Mouse (Mus musculus): Measurements from ENCODE around the gene Slk. TPM values are rescaled to one million over a fixed set of nuclear protein-coding genes. Genes with fewer than 3 reads are reported as not detected.

The Slk gene
- polyA plus RNA-seq, 1 experiment from 2014 or later = 5.4 TPM

- H3K27me3 ChIP-seq = no peaks in the 10 kb centered on the region
- H3K4me3 ChIP-seq (replicated peaks) = no peak overlapping the region
- H3K36me3 ChIP-seq (replicated peaks) = no peaks in the 10 kb centered on the region
- no peak overlapping the region for H3K27ac ChIP-seq (replicated peaks)
- H3K4me2 ChIP-seq = no peak overlapping the region
- no peak overlapping the region for H3K9ac ChIP-seq
- 73% methylated on average over 8 of the region's 8 CpGs for WGBS (ENCODE audit: insufficient replicate concordance)
- ATAC-seq (ENCODE audit: insufficient read depth) = no peak
- no peaks in the 10 kb centered on the region for H3K9me3 ChIP-seq (replicated peaks)
- no peaks in the 10 kb centered on the region for H3K4me1 ChIP-seq (replicated peaks)
Measured at GRCm38 (mm10) chr19:47653173-47653572, 73.7 kb downstream of the Slk start.

GRCm38 (mm10) chr19:47654896-47655295 lies 75.4 kb downstream of the Slk start:
- no peak overlapping the region for H3K9ac ChIP-seq
- H3K4me2 ChIP-seq = no peak overlapping the region
- 59% methylated on average over 11 of the region's 11 CpGs for WGBS (ENCODE audit: insufficient replicate concordance)
- H3K4me3 ChIP-seq (replicated peaks) = no peak overlapping the region
- no peaks in the 10 kb centered on the region for H3K27me3 ChIP-seq
- no peaks in the 10 kb centered on the region for H3K4me1 ChIP-seq (replicated peaks)
- ATAC-seq (ENCODE audit: insufficient read depth) = no peak
- H3K9me3 ChIP-seq (replicated peaks) = no peaks in the 10 kb centered on the region
- H3K27ac ChIP-seq (replicated peaks) = no peak overlapping the region
- no peaks in the 10 kb centered on the region for H3K36me3 ChIP-seq (replicated peaks)

- H3K4me3 ChIP-seq (replicated peaks) = no peak overlapping the region
- no peak overlapping the region for H3K4me2 ChIP-seq
- WGBS (ENCODE audit: insufficient replicate concordance) = 25% methylated on average over 5 of the region's 5 CpGs
- H3K27ac ChIP-seq (replicated peaks) = no peak overlapping the region
- no peaks in the 10 kb centered on the region for H3K9me3 ChIP-seq (replicated peaks)
- no peaks in the 10 kb centered on the region for H3K4me1 ChIP-seq (replicated peaks)
- H3K27me3 ChIP-seq = no peaks in the 10 kb centered on the region
- no peak for ATAC-seq (ENCODE audit: insufficient read depth)
- no peak overlapping the region for H3K9ac ChIP-seq
- H3K36me3 ChIP-seq (replicated peaks) = no peaks in the 10 kb centered on the region
Measured at GRCm38 (mm10) chr19:47658914-47659535, 79.5 kb downstream of the Slk start.

GRCm38 (mm10) chr19:47659765-47660408 lies 80.4 kb downstream of the Slk start:
- no peak for ATAC-seq (ENCODE audit: insufficient read depth)
- no peak overlapping the region for H3K27ac ChIP-seq (replicated peaks)

GRCm38 (mm10) chr19:47667601-47668000 lies 88.1 kb downstream of the Slk start:
- WGBS (ENCODE audit: insufficient replicate concordance) = 54% methylated on average over 8 of the region's 8 CpGs

More at GRCm38 (mm10) chr19:47659765-47660408, 80.4 kb downstream of the Slk start:
- H3K9me3 ChIP-seq (replicated peaks) = no peaks in the 10 kb centered on the region
- WGBS (ENCODE audit: insufficient replicate concordance) = 72% methylated on average over 9 of the region's 9 CpGs
- no peaks in the 10 kb centered on the region for H3K27me3 ChIP-seq
- H3K4me3 ChIP-seq (replicated peaks) = no peak overlapping the region
- no peak overlapping the region for H3K4me2 ChIP-seq
- H3K9ac ChIP-seq = no peak overlapping the region
- H3K4me1 ChIP-seq (replicated peaks) = no peaks in the 10 kb centered on the region
- H3K36me3 ChIP-seq (replicated peaks) = no peaks in the 10 kb centered on the region

GRCm38 (mm10) chr19:47668399-47668798 lies 88.9 kb downstream of the Slk start:
- H3K9ac ChIP-seq = no peak overlapping the region
- no peaks in the 10 kb centered on the region for H3K4me1 ChIP-seq (replicated peaks)
- no peak overlapping the region for H3K27ac ChIP-seq (replicated peaks)
- no peaks in the 10 kb centered on the region for H3K9me3 ChIP-seq (replicated peaks)
- no peaks in the 10 kb centered on the region for H3K27me3 ChIP-seq
- H3K4me2 ChIP-seq = no peak overlapping the region
- no peaks in the 10 kb centered on the region for H3K36me3 ChIP-seq (replicated peaks)
- no peak overlapping the region for H3K4me3 ChIP-seq (replicated peaks)
- WGBS (ENCODE audit: insufficient replicate concordance) = 71% methylated on average over 9 of the region's 9 CpGs
- no peak for ATAC-seq (ENCODE audit: insufficient read depth)

More at GRCm38 (mm10) chr19:47667601-47668000, 88.1 kb downstream of the Slk start:
- H3K4me1 ChIP-seq (replicated peaks) = no peaks in the 10 kb centered on the region
- H3K9me3 ChIP-seq (replicated peaks) = no peaks in the 10 kb centered on the region
- H3K4me2 ChIP-seq = no peak overlapping the region
- no peaks in the 10 kb centered on the region for H3K36me3 ChIP-seq (replicated peaks)
- no peak for ATAC-seq (ENCODE audit: insufficient read depth)
- no peak overlapping the region for H3K4me3 ChIP-seq (replicated peaks)
- no peak overlapping the region for H3K27ac ChIP-seq (replicated peaks)
- no peak overlapping the region for H3K9ac ChIP-seq
- no peaks in the 10 kb centered on the region for H3K27me3 ChIP-seq

- Histone ChIP-seq H3K27ac (replicated peaks) (no peak overlapping the region), H3K4me3 (replicated peaks) (no peak overlapping the region), H3K36me3 (replicated peaks) (no peaks in the 10 kb centered on the region), H3K4me1 (replicated peaks) (no peaks in the 10 kb centered on the region), H3K9me3 (replicated peaks) (no peaks in the 10 kb centered on the region), H3K9ac (no peak overlapping the region), H3K27me3 (no peaks in the 10 kb centered on the region), H3K4me2 (no peak overlapping the region)
- no peak for ATAC-seq (ENCODE audit: insufficient read depth)
- 27% methylated on average over 8 of the region's 8 CpGs for WGBS (ENCODE audit: insufficient replicate concordance)
Measured at GRCm38 (mm10) chr19:47674419-47674818, 94.9 kb downstream of the Slk start.

- Histone ChIP-seq H3K27ac (replicated peaks) (no peak overlapping the region), H3K27me3 (no peaks in the 10 kb centered on the region), H3K9me3 (replicated peaks) (no peaks in the 10 kb centered on the region), H3K4me2 (no peak overlapping the region), H3K36me3 (replicated peaks) (no peaks in the 10 kb centered on the region), H3K4me1 (replicated peaks) (no peaks in the 10 kb centered on the region), H3K4me3 (replicated peaks) (no peak overlapping the region), H3K9ac (no peak overlapping the region)
- 68% methylated on average over 12 of the region's 12 CpGs for WGBS (ENCODE audit: insufficient replicate concordance)
- ATAC-seq (ENCODE audit: insufficient read depth) = no peak
Measured at GRCm38 (mm10) chr19:47678675-47679074, 99.2 kb downstream of the Slk start.

GRCm38 (mm10) chr19:47689592-47689991 lies 110.1 kb downstream of the Slk start:
- Histone ChIP-seq H3K36me3 (replicated peaks) (no peaks in the 10 kb centered on the region), H3K9ac (no peak overlapping the region), H3K4me1 (replicated peaks) (peaks cover 5% of the 10 kb centered on the region; the same call in 1 of the 2 replicates), H3K4me3 (replicated peaks) (no peak overlapping the region), H3K27ac (replicated peaks) (no peak overlapping the region), H3K4me2 (no peak overlapping the region), H3K27me3 (no peaks in the 10 kb centered on the region), H3K9me3 (replicated peaks) (no peaks in the 10 kb centered on the region)
- ATAC-seq (ENCODE audit: insufficient read depth) = no peak
- 8% methylated on average over 7 of the region's 7 CpGs for WGBS (ENCODE audit: insufficient replicate concordance)

GRCm38 (mm10) chr19:47691994-47692393 lies 112.5 kb downstream of the Slk start, which contains the start of gene Col17a1:
Col17a1 (minus strand) TSS chr19:47692094.
- no peak for ATAC-seq (ENCODE audit: insufficient read depth)
- Histone ChIP-seq H3K27me3 (no peaks in the 10 kb centered on the region), H3K4me2 (no peak within 1 kb of the TSS), H3K4me3 (replicated peaks) (no peak within 1 kb of the TSS), H3K9me3 (replicated peaks) (no peaks in the 10 kb centered on the region), H3K9ac (no peak within 1 kb of the TSS), H3K4me1 (replicated peaks) (peaks cover 5% of the 10 kb centered on the region; the same call in 1 of the 2 replicates), H3K36me3 (replicated peaks) (no peaks in the 10 kb centered on the region), H3K27ac (replicated peaks) (no peak within 1 kb of the TSS)
- 48% methylated on average over 6 of the region's 6 CpGs for WGBS (ENCODE audit: insufficient replicate concordance)
